Mouse (Mus musculus): ENCODE data around the gene Lrrc28. TPM values are rescaled to one million over a fixed set of nuclear protein-coding genes. Genes with fewer than 3 reads are reported as not detected.

Lrrc28 gene
- polyA plus RNA-seq, 1 experiment from 2014 or later, result 10.7 TPM

- H3K4me1 ChIP-seq (ENCODE audit: control insufficient read depth, insufficient read depth, low read length), result no peaks in the 10 kb centered on the region
- 85% methylated on average over 5 of the region's 5 CpGs for WGBS
- H3K9ac ChIP-seq (ENCODE audit: low read depth, low read length), result no peak overlapping the region
- no peak overlapping the region for H3K4me2 ChIP-seq (ENCODE audit: low read depth, low read length)
- H3K9me3 ChIP-seq (ENCODE audit: control insufficient read depth, low read length), result no peaks in the 10 kb centered on the region
- no peak overlapping the region for H3K4me3 ChIP-seq (ENCODE audit: low read length)
- no peak overlapping the region for H3K27ac ChIP-seq (ENCODE audit: low read length)
- H3K27me3 ChIP-seq (replicated peaks; ENCODE audit: control insufficient read depth, insufficient read depth, low read length), result no peaks in the 10 kb centered on the region
- no peaks in the 10 kb centered on the region for H3K36me3 ChIP-seq (ENCODE audit: control insufficient read depth, insufficient read depth, low read length)
- ATAC-seq, result no peak
Observed at GRCm38 (mm10) chr7:67632380-67632779, 12.7 kb downstream of the Lrrc28 start.

GRCm38 (mm10) chr7:67630817-67631216 is 14.3 kb downstream of the Lrrc28 start:
- H3K27me3 ChIP-seq (replicated peaks; ENCODE audit: control insufficient read depth, insufficient read depth, low read length), result no peaks in the 10 kb centered on the region
- no peak for ATAC-seq
- no peaks in the 10 kb centered on the region for H3K4me1 ChIP-seq (ENCODE audit: control insufficient read depth, insufficient read depth, low read length)
- no peak overlapping the region for H3K27ac ChIP-seq (ENCODE audit: low read length)
- WGBS, result 22% methylated on average over 2 of the region's 2 CpGs
- H3K36me3 ChIP-seq (ENCODE audit: control insufficient read depth, insufficient read depth, low read length), result no peaks in the 10 kb centered on the region
- no peak overlapping the region for H3K4me2 ChIP-seq (ENCODE audit: low read depth, low read length)
- no peaks in the 10 kb centered on the region for H3K9me3 ChIP-seq (ENCODE audit: control insufficient read depth, low read length)
- no peak overlapping the region for H3K9ac ChIP-seq (ENCODE audit: low read depth, low read length)
- no peak overlapping the region for H3K4me3 ChIP-seq (ENCODE audit: low read length)

- 54% methylated on average over 5 of the region's 5 CpGs for WGBS
- Histone ChIP-seq H3K27ac (ENCODE audit: low read length) (no peak overlapping the region), H3K36me3 (ENCODE audit: control insufficient read depth, insufficient read depth, low read length) (no peaks in the 10 kb centered on the region), H3K4me3 (ENCODE audit: low read length) (no peak overlapping the region), H3K4me2 (ENCODE audit: low read depth, low read length) (no peak overlapping the region), H3K9me3 (ENCODE audit: control insufficient read depth, low read length) (no peaks in the 10 kb centered on the region), H3K9ac (ENCODE audit: low read depth, low read length) (no peak overlapping the region), H3K4me1 (ENCODE audit: control insufficient read depth, insufficient read depth, low read length) (no peaks in the 10 kb centered on the region), H3K27me3 (replicated peaks; ENCODE audit: control insufficient read depth, insufficient read depth, low read length) (no peaks in the 10 kb centered on the region)
- no peak for ATAC-seq
Observed at GRCm38 (mm10) chr7:67629681-67630080, 15.4 kb downstream of the Lrrc28 start.

GRCm38 (mm10) chr7:67626671-67627070 is 18.4 kb downstream of the Lrrc28 start:
- H3K36me3 ChIP-seq (ENCODE audit: control insufficient read depth, insufficient read depth, low read length), result no peaks in the 10 kb centered on the region
- no peak overlapping the region for H3K4me3 ChIP-seq (ENCODE audit: low read length)
- no peak overlapping the region for H3K9ac ChIP-seq (ENCODE audit: low read depth, low read length)
- 85% methylated on average over 5 of the region's 5 CpGs for WGBS
- no peaks in the 10 kb centered on the region for H3K9me3 ChIP-seq (ENCODE audit: control insufficient read depth, low read length)
- no peaks in the 10 kb centered on the region for H3K27me3 ChIP-seq (replicated peaks; ENCODE audit: control insufficient read depth, insufficient read depth, low read length)
- no peak overlapping the region for H3K4me2 ChIP-seq (ENCODE audit: low read depth, low read length)
- ATAC-seq, result no peak
- no peaks in the 10 kb centered on the region for H3K4me1 ChIP-seq (ENCODE audit: control insufficient read depth, insufficient read depth, low read length)
- H3K27ac ChIP-seq (ENCODE audit: low read length), result no peak overlapping the region

- no peaks in the 10 kb centered on the region for H3K9me3 ChIP-seq (ENCODE audit: control insufficient read depth, low read length)
- ATAC-seq, result no peak
- H3K27me3 ChIP-seq (replicated peaks; ENCODE audit: control insufficient read depth, insufficient read depth, low read length), result no peaks in the 10 kb centered on the region
- no peak overlapping the region for H3K4me3 ChIP-seq (ENCODE audit: low read length)
- no peaks in the 10 kb centered on the region for H3K4me1 ChIP-seq (ENCODE audit: control insufficient read depth, insufficient read depth, low read length)
- no peak overlapping the region for H3K27ac ChIP-seq (ENCODE audit: low read length)
- no peak overlapping the region for H3K4me2 ChIP-seq (ENCODE audit: low read depth, low read length)
- H3K9ac ChIP-seq (ENCODE audit: low read depth, low read length), result no peak overlapping the region
- 78% methylated on average over 3 of the region's 3 CpGs for WGBS
- no peaks in the 10 kb centered on the region for H3K36me3 ChIP-seq (ENCODE audit: control insufficient read depth, insufficient read depth, low read length)
Observed at GRCm38 (mm10) chr7:67622151-67622550, 22.9 kb downstream of the Lrrc28 start.

GRCm38 (mm10) chr7:67619836-67620235 is 25.2 kb downstream of the Lrrc28 start:
- no peak overlapping the region for H3K27ac ChIP-seq (ENCODE audit: low read length)
- WGBS, result 85% methylated on average over 4 of the region's 4 CpGs
- H3K4me2 ChIP-seq (ENCODE audit: low read depth, low read length), result no peak overlapping the region
- no peak overlapping the region for H3K9ac ChIP-seq (ENCODE audit: low read depth, low read length)
- H3K36me3 ChIP-seq (ENCODE audit: control insufficient read depth, insufficient read depth, low read length), result no peaks in the 10 kb centered on the region
- no peaks in the 10 kb centered on the region for H3K27me3 ChIP-seq (replicated peaks; ENCODE audit: control insufficient read depth, insufficient read depth, low read length)
- no peak for ATAC-seq
- H3K9me3 ChIP-seq (ENCODE audit: control insufficient read depth, low read length), result no peaks in the 10 kb centered on the region
- H3K4me3 ChIP-seq (ENCODE audit: low read length), result no peak overlapping the region
- no peaks in the 10 kb centered on the region for H3K4me1 ChIP-seq (ENCODE audit: control insufficient read depth, insufficient read depth, low read length)

- Histone ChIP-seq H3K9ac (ENCODE audit: low read depth, low read length) (no peak overlapping the region), H3K4me1 (ENCODE audit: control insufficient read depth, insufficient read depth, low read length) (no peaks in the 10 kb centered on the region), H3K36me3 (ENCODE audit: control insufficient read depth, insufficient read depth, low read length) (no peaks in the 10 kb centered on the region), H3K4me3 (ENCODE audit: low read length) (no peak overlapping the region), H3K27ac (ENCODE audit: low read length) (no peak overlapping the region), H3K27me3 (replicated peaks; ENCODE audit: control insufficient read depth, insufficient read depth, low read length) (no peaks in the 10 kb centered on the region), H3K4me2 (ENCODE audit: low read depth, low read length) (no peak overlapping the region), H3K9me3 (ENCODE audit: control insufficient read depth, low read length) (no peaks in the 10 kb centered on the region)
- ATAC-seq, result no peak
- 87% methylated on average over 3 of the region's 3 CpGs for WGBS
Observed at GRCm38 (mm10) chr7:67618316-67618715, 26.8 kb downstream of the Lrrc28 start.

- Histone ChIP-seq H3K9ac (ENCODE audit: low read depth, low read length) (no peak overlapping the region), H3K9me3 (ENCODE audit: control insufficient read depth, low read length) (no peaks in the 10 kb centered on the region), H3K27me3 (replicated peaks; ENCODE audit: control insufficient read depth, insufficient read depth, low read length) (no peaks in the 10 kb centered on the region), H3K36me3 (ENCODE audit: control insufficient read depth, insufficient read depth, low read length) (no peaks in the 10 kb centered on the region), H3K27ac (ENCODE audit: low read length) (no peak overlapping the region), H3K4me3 (ENCODE audit: low read length) (no peak overlapping the region), H3K4me2 (ENCODE audit: low read depth, low read length) (no peak overlapping the region), H3K4me1 (ENCODE audit: control insufficient read depth, insufficient read depth, low read length) (no peaks in the 10 kb centered on the region)
- ATAC-seq, result no peak
- WGBS, result 91% methylated on average over 10 of the region's 10 CpGs
Observed at GRCm38 (mm10) chr7:67617646-67618045, 27.4 kb downstream of the Lrrc28 start.

GRCm38 (mm10) chr7:67616890-67617289 is 28.2 kb downstream of the Lrrc28 start:
- Histone ChIP-seq H3K4me3 (ENCODE audit: low read length) (no peak overlapping the region), H3K27me3 (replicated peaks; ENCODE audit: control insufficient read depth, insufficient read depth, low read length) (no peaks in the 10 kb centered on the region), H3K36me3 (ENCODE audit: control insufficient read depth, insufficient read depth, low read length) (no peaks in the 10 kb centered on the region), H3K4me2 (ENCODE audit: low read depth, low read length) (no peak overlapping the region), H3K9ac (ENCODE audit: low read depth, low read length) (no peak overlapping the region), H3K9me3 (ENCODE audit: control insufficient read depth, low read length) (no peaks in the 10 kb centered on the region), H3K27ac (ENCODE audit: low read length) (no peak overlapping the region), H3K4me1 (ENCODE audit: control insufficient read depth, insufficient read depth, low read length) (no peaks in the 10 kb centered on the region)
- WGBS, result 81% methylated on average over 4 of the region's 4 CpGs
- no peak for ATAC-seq

GRCm38 (mm10) chr7:67614464-67614861 is 30.6 kb downstream of the Lrrc28 start:
- no peak overlapping the region for H3K27ac ChIP-seq (ENCODE audit: low read length)
- ATAC-seq, result no peak
- no peaks in the 10 kb centered on the region for H3K27me3 ChIP-seq (replicated peaks; ENCODE audit: control insufficient read depth, insufficient read depth, low read length)
- WGBS, result 86% methylated on average over 7 of the region's 7 CpGs
- H3K4me2 ChIP-seq (ENCODE audit: low read depth, low read length), result no peak overlapping the region
- H3K9ac ChIP-seq (ENCODE audit: low read depth, low read length), result no peak overlapping the region
- no peaks in the 10 kb centered on the region for H3K4me1 ChIP-seq (ENCODE audit: control insufficient read depth, insufficient read depth, low read length)
- H3K4me3 ChIP-seq (ENCODE audit: low read length), result no peak overlapping the region
- no peaks in the 10 kb centered on the region for H3K36me3 ChIP-seq (ENCODE audit: control insufficient read depth, insufficient read depth, low read length)
- no peaks in the 10 kb centered on the region for H3K9me3 ChIP-seq (ENCODE audit: control insufficient read depth, low read length)
